Mouse (Mus musculus) kidney, postnatal 0 days (tissue): Measurements from ENCODE around the gene Fcgr3. TPM values are rescaled to one million over a fixed set of nuclear protein-coding genes. Genes with fewer than 3 reads are reported as not detected.

ENCODE experiments used
- ATAC-seq: fragments of 200-750 bp; cut with Nextera tagmentation; replicated peaks from 2 replicates; pipeline ENCODE4 v1.8.0; 2017; ENCODE audit warnings: low read depth, moderate number of reproducible peaks, moderate TSS enrichment, moderate library complexity; ENCODE audit not compliant: low FRiP score
- DNase-seq: peaks from one replicate; pipeline ENCODE4 v3.0.0-alpha.2; 2016; ENCODE audit warnings: low spot score
- H3K27ac ChIP-seq: fragments of 300-500 bp; sonication (generic); 2 replicates; pipeline ENCODE4 v1.5.1; 2014; ENCODE audit warnings: mild to moderate bottlenecking
- H3K27me3 ChIP-seq: fragments of 300-500 bp; sonication (generic); 2 replicates; pipeline ENCODE4 v1.6.1; 2014; ENCODE audit warnings: low read length, mixed read lengths; ENCODE audit not compliant: insufficient read depth
- H3K36me3 ChIP-seq: fragments of 300-500 bp; sonication (generic); 2 replicates; pipeline ENCODE4 v1.6.1; 2014; ENCODE audit warnings: low read length, mixed read lengths; ENCODE audit not compliant: insufficient read depth
- H3K4me1 ChIP-seq: fragments of 300-500 bp; sonication (generic); replicated peaks from 2 replicates; pipeline ENCODE4 v1.6.1; 2014; ENCODE audit warnings: antibody characterized with exemption, low read length, mixed read lengths; ENCODE audit not compliant: insufficient read depth
- H3K4me2 ChIP-seq: fragments of 300-500 bp; sonication (generic); 2 replicates; pipeline ENCODE4 v1.6.1; 2014; ENCODE audit warnings: mild to moderate bottlenecking, low read length, moderate library complexity, mixed read lengths
- H3K4me3 ChIP-seq: fragments of 300-500 bp; sonication (generic); replicated peaks from 2 replicates; pipeline ENCODE4 v1.5.1; 2014; ENCODE audit warnings: low read depth, low read length
- H3K9ac ChIP-seq: fragments of 300-500 bp; sonication (generic); 2 replicates; pipeline ENCODE4 v1.6.1; 2014; ENCODE audit warnings: low read depth, low read length
- H3K9me3 ChIP-seq: fragments of 300-500 bp; sonication (generic); replicated peaks from 2 replicates; pipeline ENCODE4 v1.6.1; 2016; ENCODE audit warnings: low read length, inconsistent platforms, mixed read lengths
- CTCF ChIP-seq: IDR thresholded peaks from 2 replicates; pipeline ENCODE4 v1.5.1; 2016; ENCODE audit warnings: antibody characterized with exemption, low read depth, mild to moderate bottlenecking, moderate library complexity
- WGBS: fragments of 180-500 bp; shearing (Covaris S2); extraction: QIAGEN DNeasy Blood & Tissue Kit; methylation state at CpG from one replicate; pipeline ENCODE4 v1.1.7; 2014; 5-methylcytosine and 5-hydroxymethylcytosine counted together
- polyA plus RNA-seq: library from polyadenylated mRNA; unstranded; fragments of >200 nt; fragmentation: Nextera tagmentation; extraction: Ambion mirVana; gene quantifications from 2 replicates; pipeline ENCODE4 v1.2.1, GENCODE M21; 2015

The Fcgr3 gene
- polyA plus RNA-seq, 1 experiment from 2014 or later, result 13.2 TPM

DNA sequence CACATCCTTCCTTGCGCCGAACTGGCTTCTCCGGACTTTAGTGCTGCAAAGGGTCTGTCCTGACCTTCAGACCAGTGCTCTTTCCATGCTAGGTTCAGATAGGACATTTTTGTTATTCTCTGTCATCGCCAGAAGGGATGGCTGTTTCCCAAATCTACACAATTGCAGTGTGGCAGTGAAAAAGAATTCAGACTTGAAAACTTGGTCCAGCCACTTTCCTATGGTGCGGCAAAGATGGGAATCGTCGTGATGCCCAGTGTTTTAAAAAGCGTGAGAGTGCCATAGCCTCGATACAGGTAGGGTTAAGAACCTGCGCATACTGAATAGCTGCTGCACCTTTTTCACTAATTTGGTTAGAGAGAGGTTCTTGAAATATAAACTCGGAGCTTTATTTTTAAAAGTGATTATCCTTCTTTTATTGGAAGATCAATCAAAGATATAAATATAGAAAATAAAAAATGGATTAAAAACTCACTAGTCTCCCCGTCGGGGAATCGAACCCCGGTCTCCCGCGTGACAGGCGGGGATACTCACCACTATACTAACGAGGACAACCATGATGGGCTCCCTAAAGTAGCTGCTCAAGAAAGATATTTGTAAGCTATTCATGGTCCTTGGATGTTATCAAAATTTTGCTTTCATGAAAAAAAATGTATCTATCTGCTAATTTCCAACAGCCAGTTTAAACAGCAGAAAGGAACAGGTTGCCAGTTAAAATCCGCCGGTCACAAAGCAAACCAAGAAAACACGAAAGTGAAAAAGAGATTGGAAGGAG lies 28.0 kb downstream of the Fcgr3 start:
- Histone ChIP-seq H3K4me2 (peak overlapping the region; percentile 52), H3K9ac (no peak overlapping the region), H3K9me3 (no peaks in the 10 kb centered on the region), H3K27me3 (peaks cover 4% of the 10 kb centered on the region; the same call in 1 of the 2 replicates), H3K27ac (no peak overlapping the region), H3K36me3 (no peaks in the 10 kb centered on the region), H3K4me1 (no peaks in the 10 kb centered on the region), H3K4me3 (peak overlapping the region; percentile 26)
- ATAC-seq (no peak), DNase-seq (peak; percentile 79)
- TF ChIP-seq CTCF, result no peak
- 3% methylated on average over 22 of the region's 22 CpGs for WGBS

DNA sequence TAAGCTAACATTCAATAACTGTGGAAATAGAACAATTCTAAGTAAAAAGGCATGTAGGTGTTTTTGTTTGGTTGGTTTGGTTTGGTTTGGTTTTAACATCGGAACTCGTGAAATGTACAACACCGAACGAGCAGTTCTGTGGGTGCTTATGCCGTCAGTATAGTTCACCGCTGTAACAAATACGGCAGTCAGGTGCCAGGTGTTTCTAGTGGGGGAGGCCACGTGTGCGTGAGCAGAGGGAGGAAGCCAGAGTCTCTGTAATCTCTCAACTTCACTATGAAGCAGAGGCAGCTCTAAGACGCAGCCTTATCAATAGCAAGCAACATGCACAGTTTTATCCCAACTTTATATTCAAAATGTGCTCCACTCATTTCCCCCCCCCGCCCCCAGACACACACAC lies 29.1 kb downstream of the Fcgr3 start:
- no peaks in the 10 kb centered on the region for H3K36me3 ChIP-seq
- H3K9me3 ChIP-seq, result no peaks in the 10 kb centered on the region
- no peak for TF ChIP-seq CTCF
- ATAC-seq, result no peak
- peaks cover 4% of the 10 kb centered on the region; the same call in 1 of the 2 replicates for H3K27me3 ChIP-seq
- no peak overlapping the region for H3K27ac ChIP-seq
- no peaks in the 10 kb centered on the region for H3K4me1 ChIP-seq
- H3K9ac ChIP-seq, result no peak overlapping the region
- DNase-seq, result no peak
- H3K4me3 ChIP-seq, result no peak overlapping the region
- H3K4me2 ChIP-seq, result no peak overlapping the region
- 55% methylated on average over 11 of the region's 11 CpGs for WGBS

DNA sequence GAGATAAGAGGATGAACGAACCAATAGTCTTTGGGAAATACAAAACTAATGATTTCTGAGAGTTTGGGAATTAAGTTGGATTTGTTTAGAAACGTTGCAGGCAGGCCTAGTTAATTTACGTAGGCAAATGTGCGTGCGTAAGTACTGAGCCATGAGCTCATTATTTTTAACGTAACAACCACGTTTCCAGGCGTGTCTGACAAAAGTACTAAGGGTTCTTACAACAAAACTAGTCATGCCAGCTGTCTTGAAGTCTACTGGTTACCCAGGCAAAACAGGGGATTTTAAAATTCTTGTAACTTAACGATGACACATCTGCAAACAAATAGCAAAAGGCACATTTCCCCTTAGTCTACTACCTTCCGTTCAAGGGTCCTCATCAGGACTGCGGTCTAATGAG lies 30.5 kb downstream of the Fcgr3 start:
- peak overlapping the region; percentile 42 for H3K4me3 ChIP-seq
- no peak overlapping the region for H3K9ac ChIP-seq
- H3K4me1 ChIP-seq, result no peaks in the 10 kb centered on the region
- H3K9me3 ChIP-seq, result no peaks in the 10 kb centered on the region
- WGBS, result 8% methylated on average over 11 of the region's 11 CpGs
- H3K27me3 ChIP-seq, result peaks cover 4% of the 10 kb centered on the region; the same call in 1 of the 2 replicates
- ATAC-seq, result no peak
- DNase-seq, result peak; percentile 22
- peak overlapping the region; percentile 95 for H3K4me2 ChIP-seq
- no peak overlapping the region for H3K27ac ChIP-seq
- H3K36me3 ChIP-seq, result no peaks in the 10 kb centered on the region
- TF ChIP-seq CTCF, result no peak

DNA sequence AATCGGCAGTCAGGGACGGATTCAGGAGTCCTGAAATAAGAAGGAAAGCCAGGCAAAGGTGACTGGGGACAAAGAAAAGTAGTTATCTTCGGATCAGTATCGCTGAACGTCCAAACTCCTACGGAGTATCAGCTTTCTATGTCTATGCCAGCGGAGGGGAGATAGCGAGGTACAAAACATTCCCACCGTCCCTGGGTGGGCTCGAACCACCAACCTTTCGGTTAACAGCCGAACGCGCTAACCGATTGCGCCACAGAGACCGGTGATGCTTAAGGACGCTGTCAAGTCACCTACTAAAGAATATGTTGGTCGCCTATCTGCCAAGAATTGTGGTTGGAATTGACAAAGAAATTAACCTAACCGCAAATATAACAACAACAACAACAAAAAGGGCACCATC lies 31.0 kb downstream of the Fcgr3 start:
- no peaks in the 10 kb centered on the region for H3K4me1 ChIP-seq
- DNase-seq (peak; percentile 76), ATAC-seq (0 out of 2 replicates have a peak, but pooled peaks have one; percentile 41)
- H3K27ac ChIP-seq, result no peak overlapping the region
- H3K9me3 ChIP-seq, result no peaks in the 10 kb centered on the region
- WGBS, result under 1% methylated on average over 20 of the region's 20 CpGs
- H3K4me3 ChIP-seq, result peak overlapping the region; percentile 42
- peak overlapping the region; percentile 95 for H3K4me2 ChIP-seq
- H3K9ac ChIP-seq, result 0 out of 2 replicates have a peak overlapping the region, but pooled peaks have one; percentile 2
- peaks cover 4% of the 10 kb centered on the region; the same call in 1 of the 2 replicates for H3K27me3 ChIP-seq
- TF ChIP-seq CTCF, result no peak
- no peaks in the 10 kb centered on the region for H3K36me3 ChIP-seq

DNA sequence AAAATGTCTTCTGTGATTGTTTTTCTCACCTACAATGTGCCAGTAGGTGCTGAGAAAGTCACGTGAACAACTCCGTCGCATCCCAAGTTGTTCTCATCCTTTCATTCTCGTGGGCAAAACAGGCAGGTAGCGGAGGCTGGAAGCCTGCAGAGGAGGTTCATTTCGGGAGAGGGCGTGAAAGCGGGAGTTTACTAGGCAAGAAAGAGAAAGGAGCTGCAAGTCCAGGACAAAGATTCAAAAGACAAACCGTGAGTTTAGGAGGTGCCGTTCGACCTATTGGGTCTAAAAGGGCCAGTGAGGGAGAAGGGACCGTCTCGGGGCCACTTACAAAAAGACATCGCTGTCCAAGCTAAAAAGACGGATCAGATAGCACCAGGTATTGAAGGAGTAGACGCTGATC lies 31.5 kb downstream of the Fcgr3 start:
- H3K27me3 ChIP-seq, result peaks cover 4% of the 10 kb centered on the region; the same call in 1 of the 2 replicates
- WGBS, result under 1% methylated on average over 16 of the region's 16 CpGs
- peak; percentile 35 for DNase-seq

DNA sequence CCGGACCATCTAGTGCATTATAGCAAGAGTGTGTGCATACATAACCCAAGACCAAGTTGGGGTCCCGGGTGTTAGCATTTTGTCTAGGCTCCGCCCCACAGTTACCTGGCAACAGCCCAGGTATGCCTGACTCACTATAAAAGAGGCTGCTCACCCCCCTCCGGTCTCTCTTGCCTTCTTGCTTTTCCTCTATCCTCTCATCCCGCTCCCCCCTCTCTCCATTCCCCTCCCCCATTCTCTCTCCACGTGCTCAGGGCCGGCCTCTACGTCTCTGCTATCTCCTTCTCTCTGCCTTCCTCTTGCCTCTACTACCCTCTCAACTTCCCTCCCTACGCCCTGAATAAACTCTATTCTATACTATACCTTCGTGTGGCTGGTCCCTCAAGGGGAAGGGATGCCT lies 32.0 kb downstream of the Fcgr3 start:
- WGBS, result 7% methylated on average over 10 of the region's 10 CpGs
- no peaks in the 10 kb centered on the region for H3K4me1 ChIP-seq
- ATAC-seq (no peak), DNase-seq (no peak)
- H3K4me3 ChIP-seq, result peak overlapping the region; percentile 42
- no peak for TF ChIP-seq CTCF
- peaks cover 4% of the 10 kb centered on the region; the same call in 1 of the 2 replicates for H3K27me3 ChIP-seq
- peak overlapping the region; percentile 95 for H3K4me2 ChIP-seq
- H3K9ac ChIP-seq, result peak overlapping the region; percentile 2; the same call in 1 of the 2 replicates
- no peaks in the 10 kb centered on the region for H3K9me3 ChIP-seq
- H3K36me3 ChIP-seq, result no peaks in the 10 kb centered on the region
- H3K27ac ChIP-seq, result no peak overlapping the region

More for the DNA sequence above, 31.5 kb downstream of the Fcgr3 start:
- peak overlapping the region; percentile 95 for H3K4me2 ChIP-seq
- no peak for TF ChIP-seq CTCF
- H3K4me3 ChIP-seq, result peak overlapping the region; percentile 42
- no peak for ATAC-seq
- H3K4me1 ChIP-seq, result no peaks in the 10 kb centered on the region
- no peaks in the 10 kb centered on the region for H3K9me3 ChIP-seq
- H3K9ac ChIP-seq, result peak overlapping the region; percentile 2; the same call in 1 of the 2 replicates
- no peaks in the 10 kb centered on the region for H3K36me3 ChIP-seq
- no peak overlapping the region for H3K27ac ChIP-seq
